Mouse (Mus musculus) ES-E14 (cell line): Measurements from ENCODE around the gene Fcrl1.

ENCODE experiments used
- MAFK ChIP-seq: IDR thresholded peaks from 2 replicates; pipeline ENCODE4 v1.6.1; 2014; ENCODE audit warnings: mild to moderate bottlenecking, low read depth, low read length, inconsistent platforms; ENCODE audit not compliant: insufficient read depth
- ZC3H11A ChIP-seq: IDR thresholded peaks from 2 replicates; pipeline ENCODE4 v1.6.1; 2012; ENCODE audit warnings: low read depth, mild to moderate bottlenecking, inconsistent platforms, low read length, borderline replicate concordance
- ZNF384 ChIP-seq: IDR thresholded peaks from 2 replicates; pipeline ENCODE4 v1.6.1; 2012; ENCODE audit warnings: low read depth, low read length, inconsistent platforms

- TF ChIP-seq ZC3H11A (no peak), ZNF384 (no peak), MAFK (0 out of 2 replicates have a peak, but pooled peaks have one; percentile 27)
Measured at GRCm38 (mm10) chr3:87408171-87408570, 32.0 kb downstream of the Fcrl1 start.
